Mouse (Mus musculus): Measurements from ENCODE around the gene Agfg2. TPM values are rescaled to one million over a fixed set of nuclear protein-coding genes. Genes with fewer than 3 reads are reported as not detected.

The Agfg2 gene
- polyA plus RNA-seq, 2 experiments: 13.4 to 16.3 TPM

- Histone ChIP-seq H3K4me3 (replicated peaks; ENCODE audit: low read length) (peak overlapping the region; percentile 29; the same call in 1 of the 2 replicates), H3K36me3 (ENCODE audit: control insufficient read depth, insufficient read depth, low read length) (peaks cover 32% of the 10 kb centered on the region), H3K27ac (replicated peaks; ENCODE audit: low read depth, low read length) (no peak overlapping the region), H3K27me3 (ENCODE audit: control insufficient read depth, insufficient read depth, low read length) (peaks cover 21% of the 10 kb centered on the region), H3K9me3 (ENCODE audit: control insufficient read depth, low read length) (no peaks in the 10 kb centered on the region), H3K9ac (ENCODE audit: low read depth, low read length, severe bottlenecking) (0 out of 2 replicates have a peak overlapping the region, but pooled peaks have one; percentile 28), H3K4me1 (ENCODE audit: control insufficient read depth, insufficient read depth, low read length) (peaks cover 24% of the 10 kb centered on the region), H3K4me2 (replicated peaks; ENCODE audit: low read depth, low read length, severe bottlenecking) (no peak overlapping the region)
- DNase-seq (ENCODE audit: low spot score) (no peak), ATAC-seq (ENCODE audit: low FRiP score, low read depth) (no peak)
- TF ChIP-seq POLR2A (IDR thresholded peaks at IDR 0.05; ENCODE audit: borderline replicate concordance, extremely low read depth, insufficient read depth, insufficient read length): no peak
- 35% methylated on average over 19 of the region's 19 CpGs for WGBS
Observed at GRCm38 (mm10) chr5:137644484-137644883, 40.0 kb downstream of the Agfg2 start.

- no peaks in the 10 kb centered on the region for H3K9me3 ChIP-seq (ENCODE audit: control insufficient read depth, low read length)
- peaks cover 48% of the 10 kb centered on the region for H3K36me3 ChIP-seq (ENCODE audit: control insufficient read depth, insufficient read depth, low read length)
- no peak overlapping the region for H3K4me2 ChIP-seq (replicated peaks; ENCODE audit: low read depth, low read length, severe bottlenecking)
- no peak overlapping the region for H3K4me3 ChIP-seq (replicated peaks; ENCODE audit: low read length)
- ATAC-seq (ENCODE audit: low FRiP score, low read depth): no peak
- no peak overlapping the region for H3K9ac ChIP-seq (ENCODE audit: low read depth, low read length, severe bottlenecking)
- H3K27ac ChIP-seq (replicated peaks; ENCODE audit: low read depth, low read length): no peak overlapping the region
- 60% methylated on average over 4 of the region's 4 CpGs for WGBS
- H3K27me3 ChIP-seq (ENCODE audit: control insufficient read depth, insufficient read depth, low read length): peaks cover 21% of the 10 kb centered on the region
- TF ChIP-seq POLR2A (IDR thresholded peaks at IDR 0.05; ENCODE audit: borderline replicate concordance, extremely low read depth, insufficient read depth, insufficient read length): no peak
- DNase-seq (ENCODE audit: low spot score): no peak
- H3K4me1 ChIP-seq (ENCODE audit: control insufficient read depth, insufficient read depth, low read length): peaks cover 8% of the 10 kb centered on the region
Observed at GRCm38 (mm10) chr5:137642886-137643285, 41.6 kb downstream of the Agfg2 start.

- Histone ChIP-seq H3K27me3 (ENCODE audit: control insufficient read depth, insufficient read depth, low read length) (peaks cover 19% of the 10 kb centered on the region), H3K4me3 (replicated peaks; ENCODE audit: low read length) (no peak within 1 kb of the TSS), H3K36me3 (ENCODE audit: control insufficient read depth, insufficient read depth, low read length) (peaks cover 66% of the 10 kb centered on the region), H3K4me1 (ENCODE audit: control insufficient read depth, insufficient read depth, low read length) (peaks cover 3% of the 10 kb centered on the region; the same call in 1 of the 2 replicates), H3K9me3 (ENCODE audit: control insufficient read depth, low read length) (no peaks in the 10 kb centered on the region), H3K9ac (ENCODE audit: low read depth, low read length, severe bottlenecking) (no peak within 1 kb of the TSS), H3K4me2 (replicated peaks; ENCODE audit: low read depth, low read length, severe bottlenecking) (no peak within 1 kb of the TSS), H3K27ac (replicated peaks; ENCODE audit: low read depth, low read length) (no peak within 1 kb of the TSS)
- no peak for DNase-seq (ENCODE audit: low spot score)
- no peak for ATAC-seq (ENCODE audit: low FRiP score, low read depth)
- WGBS: 84% methylated on average over 19 of the region's 19 CpGs
- TF ChIP-seq POLR2A (IDR thresholded peaks at IDR 0.05; ENCODE audit: borderline replicate concordance, extremely low read depth, insufficient read depth, insufficient read length): no peak
Observed at GRCm38 (mm10) chr5:137641054-137641453, 43.5 kb downstream of the Agfg2 start, which contains the start of gene Sap25. TSS of gene Sap25 (plus strand) at chr5:137641334.

GRCm38 (mm10) chr5:137639472-137639871 is 45.1 kb downstream of the Agfg2 start:
- Histone ChIP-seq H3K4me2 (replicated peaks; ENCODE audit: low read depth, low read length, severe bottlenecking) (no peak overlapping the region), H3K9ac (ENCODE audit: low read depth, low read length, severe bottlenecking) (no peak overlapping the region), H3K4me1 (ENCODE audit: control insufficient read depth, insufficient read depth, low read length) (no peaks in the 10 kb centered on the region), H3K4me3 (replicated peaks; ENCODE audit: low read length) (no peak overlapping the region), H3K9me3 (ENCODE audit: control insufficient read depth, low read length) (no peaks in the 10 kb centered on the region), H3K36me3 (ENCODE audit: control insufficient read depth, insufficient read depth, low read length) (peaks cover 78% of the 10 kb centered on the region), H3K27ac (replicated peaks; ENCODE audit: low read depth, low read length) (no peak overlapping the region), H3K27me3 (ENCODE audit: control insufficient read depth, insufficient read depth, low read length) (peaks cover 3% of the 10 kb centered on the region; the same call in 1 of the 2 replicates)
- TF ChIP-seq POLR2A (IDR thresholded peaks at IDR 0.05; ENCODE audit: borderline replicate concordance, extremely low read depth, insufficient read depth, insufficient read length): no peak
- DNase-seq (ENCODE audit: low spot score) (no peak), ATAC-seq (ENCODE audit: low FRiP score, low read depth) (no peak)
- WGBS: 79% methylated on average over 6 of the region's 7 CpGs

DNA sequence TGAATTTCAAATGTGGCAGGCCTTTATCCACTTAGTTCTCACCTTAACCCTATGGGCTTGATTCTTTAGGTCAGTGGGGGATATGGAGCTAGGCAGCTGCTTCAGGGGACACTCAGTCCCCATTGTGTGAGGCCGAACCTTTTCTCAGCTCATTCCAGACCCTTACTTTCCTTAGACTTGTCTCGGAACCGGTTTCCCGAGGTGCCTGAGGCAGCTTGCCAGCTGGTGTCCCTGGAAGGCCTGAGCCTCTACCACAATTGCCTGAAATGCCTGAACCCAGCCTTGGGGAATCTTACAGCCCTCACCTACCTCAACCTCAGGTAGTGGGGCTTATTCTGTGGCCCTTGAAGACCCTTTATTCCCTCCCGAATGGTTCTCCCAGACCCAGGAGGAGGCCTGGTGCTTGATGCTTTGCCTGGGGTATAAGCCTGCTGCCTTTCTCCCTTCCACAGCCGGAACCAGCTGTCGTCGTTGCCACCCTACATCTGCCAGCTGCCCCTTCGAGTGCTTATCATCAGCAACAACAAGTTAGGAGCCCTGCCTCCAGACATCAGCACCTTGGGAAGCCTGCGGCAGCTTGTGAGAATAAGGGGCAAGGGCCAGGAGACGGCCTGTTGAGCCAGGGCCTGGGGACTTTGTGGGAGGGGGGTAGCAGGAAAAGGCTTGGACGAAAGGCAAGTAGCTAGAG is 51.0 kb downstream of the Agfg2 start:
- no peak for ATAC-seq (ENCODE audit: low FRiP score, low read depth)
- no peak overlapping the region for H3K27ac ChIP-seq (replicated peaks; ENCODE audit: low read depth, low read length)
- 77% methylated on average over 12 of the region's 12 CpGs for WGBS
- H3K27me3 ChIP-seq (ENCODE audit: control insufficient read depth, insufficient read depth, low read length): no peaks in the 10 kb centered on the region
- H3K4me1 ChIP-seq (ENCODE audit: control insufficient read depth, insufficient read depth, low read length): peaks cover 12% of the 10 kb centered on the region
- no peak overlapping the region for H3K4me2 ChIP-seq (replicated peaks; ENCODE audit: low read depth, low read length, severe bottlenecking)
- H3K9ac ChIP-seq (ENCODE audit: low read depth, low read length, severe bottlenecking): no peak overlapping the region
- no peak for DNase-seq (ENCODE audit: low spot score)
- TF ChIP-seq POLR2A (IDR thresholded peaks at IDR 0.05; ENCODE audit: borderline replicate concordance, extremely low read depth, insufficient read depth, insufficient read length): no peak
- H3K36me3 ChIP-seq (ENCODE audit: control insufficient read depth, insufficient read depth, low read length): peaks cover 59% of the 10 kb centered on the region
- no peak overlapping the region for H3K4me3 ChIP-seq (replicated peaks; ENCODE audit: low read length)
- H3K9me3 ChIP-seq (ENCODE audit: control insufficient read depth, low read length): no peaks in the 10 kb centered on the region

Data from limb, embryonic 14.5 days (tissue).